Mouse (Mus musculus): Measurements from ENCODE around the gene Fermt2.

Fermt2 gene

GRCm38 (mm10) chr14:45462374-45462773, 67.5 kb downstream of the Fermt2 start:
- no peak for DNase-seq

GRCm38 (mm10) chr14:45461945-45462344, 68.0 kb downstream of the Fermt2 start:
- no peak for DNase-seq

GRCm38 (mm10) chr14:45460491-45460890, 69.4 kb downstream of the Fermt2 start:
- no peak for DNase-seq

DNA sequence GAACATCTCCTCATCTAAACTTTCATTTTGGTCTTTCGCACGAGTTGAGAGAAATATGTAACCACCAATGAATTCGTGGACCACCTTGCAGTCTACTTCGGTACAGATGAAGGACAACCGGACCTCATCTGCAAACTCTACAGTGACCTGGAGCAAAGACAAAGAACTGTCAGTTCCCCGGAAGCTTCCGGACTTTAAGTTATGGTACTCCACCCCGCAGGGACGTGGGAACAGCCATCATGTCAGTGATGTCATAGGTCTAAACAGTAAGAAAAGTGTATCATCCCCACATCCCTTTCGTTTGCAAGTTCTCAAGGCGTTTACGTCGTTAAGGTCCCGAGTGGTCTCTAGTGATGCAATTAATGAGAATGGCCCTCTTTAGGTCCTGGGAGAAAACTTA, 70.0 kb downstream of the Fermt2 start:
- no peak for DNase-seq

DNA sequence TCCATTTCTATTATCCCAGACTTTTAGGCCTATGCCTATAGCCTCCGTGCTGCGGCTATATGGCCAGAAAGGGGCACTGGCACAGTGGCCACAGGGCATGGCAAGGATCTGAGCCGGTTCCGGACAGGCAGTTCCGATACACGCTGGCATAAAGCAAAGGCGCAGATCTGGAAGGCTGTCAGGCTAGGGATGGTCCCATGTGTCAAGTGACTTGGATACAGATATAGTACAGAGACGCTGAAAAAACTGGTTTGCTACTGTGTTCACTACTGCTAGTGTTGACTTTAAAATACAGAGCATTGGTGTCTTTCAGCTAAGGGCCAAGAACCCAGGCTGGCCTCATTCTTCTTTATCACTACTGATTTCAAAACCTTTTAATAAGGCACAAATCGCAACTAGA, 72.9 kb downstream of the Fermt2 start:
- DNase-seq, result no peak

DNA sequence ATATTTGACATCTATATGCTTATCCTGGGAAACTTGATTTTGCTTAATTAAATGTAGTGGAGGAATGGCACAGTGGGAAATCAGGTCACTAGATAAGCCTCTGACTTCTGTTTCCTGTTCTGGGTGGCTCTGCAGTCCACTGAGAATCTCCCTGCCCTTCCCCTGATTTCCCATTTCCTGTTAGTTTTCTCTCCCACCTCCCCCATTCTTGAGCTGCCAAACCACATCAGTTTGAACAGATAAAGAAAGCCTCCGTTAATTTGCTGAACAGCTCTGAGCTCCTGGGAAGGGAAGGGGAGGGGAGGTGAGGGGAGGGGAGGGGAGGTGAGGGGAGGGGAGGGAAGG, 73.4 kb downstream of the Fermt2 start:
- no peak for DNase-seq

- no peak for DNase-seq
Observed at GRCm38 (mm10) chr14:45455651-45456501, 74.0 kb downstream of the Fermt2 start.

- no peak for DNase-seq
Observed at GRCm38 (mm10) chr14:45453538-45454233, 76.2 kb downstream of the Fermt2 start.

DNA sequence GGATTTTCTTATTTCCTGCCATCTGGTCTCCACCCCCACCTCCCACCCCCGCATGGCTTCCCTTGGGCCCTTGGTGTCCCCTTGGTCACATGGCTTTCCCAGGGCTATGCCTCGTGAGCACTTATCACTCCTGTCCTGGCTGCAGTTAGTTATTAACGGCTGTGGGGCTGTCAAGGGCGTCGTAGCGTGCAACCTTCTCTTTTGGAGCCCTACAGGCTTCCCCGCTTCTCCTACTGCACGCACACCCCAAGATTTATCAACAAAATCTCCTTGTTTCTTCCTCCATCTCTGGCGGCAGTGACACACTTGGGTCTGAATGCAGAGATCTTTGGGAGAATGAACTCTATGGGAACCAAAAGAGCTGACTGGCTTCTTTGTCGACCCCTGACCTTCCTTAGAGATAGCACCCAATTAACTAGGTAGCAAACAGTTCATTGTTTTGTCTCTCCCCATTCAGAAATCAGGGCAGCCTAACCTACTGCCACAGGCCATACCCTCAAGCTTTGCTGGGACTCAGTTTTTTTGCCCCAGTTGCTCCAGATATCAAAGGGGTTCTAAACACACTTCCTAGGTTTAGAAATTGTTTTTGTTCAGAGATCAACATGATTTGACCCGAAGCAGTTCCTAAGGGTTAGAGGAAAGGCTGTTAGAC, 76.9 kb downstream of the Fermt2 start:
- DNase-seq, result no peak

DNA sequence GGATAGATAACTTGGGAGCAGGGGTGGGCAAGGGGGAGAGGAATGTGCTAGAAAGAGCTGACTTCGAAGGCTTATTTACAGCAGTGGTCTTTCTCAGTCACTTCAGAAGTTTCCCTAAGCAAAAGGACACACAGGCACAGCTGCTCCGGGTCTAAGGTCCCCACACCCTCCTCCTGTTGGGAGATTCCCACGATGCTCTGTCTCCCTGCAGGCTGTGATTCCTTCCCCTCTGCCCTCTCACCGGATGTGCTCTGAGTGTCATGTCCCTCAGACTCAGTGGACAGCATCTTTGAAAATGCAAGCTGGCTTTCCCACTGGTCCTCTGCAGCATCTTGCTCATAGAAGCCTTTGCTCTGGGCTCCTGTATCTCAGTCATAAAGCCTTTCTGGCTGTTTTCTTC, 77.8 kb downstream of the Fermt2 start:
- no peak for DNase-seq

DNA sequence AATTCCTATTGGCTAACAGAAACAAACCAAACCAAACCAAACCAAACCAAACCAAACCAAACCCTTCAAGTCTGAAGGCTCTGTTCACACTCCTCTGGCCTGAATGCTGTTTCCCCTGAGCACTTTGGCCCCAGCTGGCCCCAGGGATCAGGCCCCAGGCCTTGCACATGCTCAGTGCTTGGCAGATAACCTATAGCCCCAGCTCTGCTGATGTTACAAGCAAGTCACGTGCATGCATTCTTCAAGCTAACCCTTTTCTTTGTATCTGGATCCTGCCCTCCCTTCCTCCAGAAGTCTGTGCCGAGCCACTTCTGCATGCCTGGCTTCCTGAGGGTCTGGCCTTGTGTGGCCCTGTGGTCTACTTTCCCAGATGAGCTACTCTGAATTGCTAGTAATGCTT, 78.8 kb downstream of the Fermt2 start:
- no peak for DNase-seq

DNA sequence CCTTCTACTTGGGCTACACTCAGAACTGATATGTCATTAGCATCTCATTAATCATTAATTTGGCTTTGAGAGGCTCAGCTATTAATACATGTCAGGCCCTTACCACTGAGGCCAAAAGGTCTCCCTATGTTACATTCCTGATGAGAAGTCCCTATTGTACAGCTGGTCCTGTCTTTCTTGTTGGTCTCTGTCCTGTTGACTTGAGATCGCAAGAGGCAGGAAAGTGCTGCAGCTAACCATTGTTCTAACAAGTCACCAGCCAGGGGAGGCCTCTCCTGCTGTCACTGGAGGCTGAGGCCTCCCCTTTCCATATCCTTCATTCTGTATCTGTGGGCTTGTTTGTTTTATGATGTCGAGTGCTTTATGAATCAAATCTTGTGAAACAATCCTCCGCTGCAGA, 83.1 kb downstream of the Fermt2 start:
- no peak for DNase-seq

DNA sequence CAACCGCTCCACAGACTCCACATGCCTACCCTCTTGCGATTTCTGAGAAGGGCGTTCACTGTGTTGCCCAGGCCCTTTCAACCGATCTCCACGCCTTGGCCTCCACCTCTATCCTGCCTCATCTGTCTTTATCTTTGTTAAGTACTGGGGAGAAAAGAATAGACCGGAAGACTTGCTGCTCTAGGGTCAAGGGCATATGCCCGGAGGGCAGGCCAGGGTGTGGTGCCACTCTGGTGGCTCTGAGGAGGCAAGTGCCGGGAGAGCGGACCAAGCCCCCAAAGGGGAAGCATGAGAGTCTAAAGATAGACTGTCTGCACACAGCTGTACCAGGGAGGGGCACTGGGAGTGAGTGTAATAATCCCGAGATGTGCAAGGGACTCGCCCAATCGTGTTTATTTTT, 84.5 kb downstream of the Fermt2 start:
- no peak for DNase-seq

- DNase-seq, result no peak
Observed at GRCm38 (mm10) chr14:45444870-45445269, 85.0 kb downstream of the Fermt2 start.

DNA sequence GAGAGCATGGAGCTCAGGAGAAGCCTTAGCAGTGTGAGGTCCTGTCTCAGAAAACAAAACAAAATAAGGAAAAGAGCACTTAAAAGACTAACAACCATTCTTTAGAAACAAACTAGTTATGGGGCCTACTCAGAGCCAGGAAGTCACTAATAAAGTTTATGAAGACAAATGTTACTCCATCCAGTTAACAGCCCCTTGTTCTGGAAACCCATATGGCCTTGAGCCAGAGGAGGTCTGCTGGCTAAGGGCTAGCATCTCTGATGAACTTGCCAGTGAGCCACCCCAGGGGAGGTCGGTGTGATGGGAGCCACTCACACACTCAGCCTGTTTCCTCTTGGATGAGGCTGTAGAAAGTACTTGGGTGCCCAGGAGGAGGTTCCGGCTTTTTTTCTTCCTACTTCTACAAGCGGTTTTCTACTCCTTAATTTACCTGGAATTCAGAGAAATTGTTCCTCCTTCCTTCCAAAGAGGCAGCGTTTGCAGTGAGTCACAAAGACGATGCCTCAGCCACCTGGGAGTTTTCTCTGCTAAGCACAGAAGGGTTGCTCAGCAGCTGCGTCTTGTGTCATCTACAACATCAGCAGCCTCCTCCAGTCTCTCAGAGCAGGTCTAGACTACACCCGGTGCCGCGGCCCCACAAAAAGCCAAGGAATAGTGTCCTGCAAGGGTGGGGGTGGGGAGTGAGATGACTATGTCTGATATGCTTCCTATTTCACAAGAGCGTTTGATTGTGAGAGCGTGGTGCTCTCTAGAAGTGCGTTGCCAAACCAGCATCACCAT, 86.9 kb downstream of the Fermt2 start:
- DNase-seq, result no peak

- no peak for DNase-seq
Observed at GRCm38 (mm10) chr14:45441291-45441690, 88.6 kb downstream of the Fermt2 start.

- DNase-seq, result no peak
Observed at GRCm38 (mm10) chr14:45439387-45439786, 90.5 kb downstream of the Fermt2 start.

DNA sequence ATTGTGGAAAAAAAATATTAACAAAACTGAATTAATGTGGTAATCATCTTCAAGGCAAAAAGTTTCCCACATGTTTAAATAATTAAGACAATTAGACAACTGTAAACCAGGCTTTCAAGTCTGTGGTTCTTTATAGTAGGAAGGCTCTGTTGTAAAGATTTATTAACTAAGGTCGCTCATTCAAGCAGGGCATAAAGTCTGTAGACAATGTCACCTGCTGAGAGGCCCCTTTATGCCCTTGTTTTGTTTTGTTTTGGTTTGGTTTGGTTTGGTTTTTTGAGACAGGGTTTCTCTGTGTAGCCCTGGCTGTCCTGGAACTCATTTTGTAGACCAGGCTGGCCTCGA, 91.0 kb downstream of the Fermt2 start:
- no peak for DNase-seq

DNA sequence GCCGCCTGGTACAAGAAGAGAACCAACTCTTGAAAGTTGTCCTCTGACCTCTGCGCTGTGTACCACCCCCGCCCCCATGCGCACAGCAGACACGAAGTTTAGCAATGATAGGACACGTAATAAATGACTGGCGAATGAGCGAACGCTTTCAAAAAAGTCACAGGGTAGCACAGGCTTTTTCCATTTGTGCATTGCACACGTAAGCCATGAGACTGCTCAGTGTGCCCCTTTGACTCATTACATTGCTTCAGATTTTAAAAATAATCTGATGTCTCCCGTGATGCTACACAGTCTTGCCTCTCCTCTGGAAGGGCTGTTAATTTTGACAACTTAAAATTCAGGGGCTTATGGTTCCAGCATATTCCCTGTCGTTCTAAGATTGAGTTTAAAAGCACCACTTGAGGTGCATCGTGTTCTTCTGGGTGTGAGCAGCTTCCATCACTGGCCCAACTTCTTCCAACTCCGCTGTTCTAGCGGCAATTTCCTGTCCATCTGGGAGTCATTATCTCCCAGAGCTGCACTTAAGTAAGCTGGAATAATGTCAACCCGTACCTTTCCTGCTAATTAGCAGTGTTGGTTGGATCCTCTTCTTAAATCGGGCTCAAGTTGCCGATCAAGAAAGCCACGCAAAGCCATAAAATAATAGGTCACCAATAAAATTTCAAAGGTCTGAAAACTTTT, 91.5 kb downstream of the Fermt2 start:
- DNase-seq, result no peak

DNA sequence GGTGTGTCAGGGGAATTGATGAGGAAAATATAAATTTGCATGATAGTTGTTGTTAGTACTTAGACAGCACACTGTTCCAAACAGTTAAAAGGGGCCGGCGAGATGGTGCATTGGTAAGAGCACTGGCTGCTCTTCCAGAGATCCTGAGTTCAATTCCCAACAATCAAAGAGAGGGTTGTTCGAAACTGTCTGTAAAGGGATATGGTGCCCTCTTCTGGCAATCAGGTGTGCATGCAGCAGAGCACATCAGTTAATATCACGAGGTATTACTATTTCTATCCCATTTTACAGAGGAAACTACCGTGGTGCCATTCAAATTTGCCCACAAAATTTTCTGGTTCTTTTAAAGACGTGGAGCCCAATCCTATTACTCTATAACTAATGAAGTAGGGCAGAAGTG, 95.7 kb downstream of the Fermt2 start:
- DNase-seq, result no peak

- no peak for DNase-seq
Observed at GRCm38 (mm10) chr14:45432003-45432402, 97.9 kb downstream of the Fermt2 start.

GRCm38 (mm10) chr14:45430066-45430842, 99.7 kb downstream of the Fermt2 start:
- no peak for DNase-seq
